Mouse (Mus musculus): Measurements from ENCODE around the gene Primpol. TPM values are rescaled to one million over a fixed set of nuclear protein-coding genes. Genes with fewer than 3 reads are reported as not detected.

The Primpol gene
- 0.88 and 0.92 TPM in 2 replicates for polyA plus RNA-seq (2012; rRNA removed)

GRCm38 (mm10) chr8:46616879-46617689 lies at the start of gene Primpol, which contains the start of gene Casp3:
Gene Primpol, minus strand, starts transcription at chr8:46617212.
Gene Casp3, plus strand, starts transcription at chr8:46617291.

GRCm38 (mm10) chr8:46551615-46552440 lies 65.2 kb downstream of the Primpol start, which contains the start of gene Cenpu:
Gene Cenpu, plus strand, starts transcription at chr8:46552028.

Other genes with a start within 250 kb of the Primpol start
- 10.3 and 13.6 TPM in 2 replicates for gene Acsl1, start 146.2 kb downstream of the Primpol start, polyA plus RNA-seq (2012; rRNA removed)
- gene Cenpu, start 65.2 kb downstream of the Primpol start, polyA plus RNA-seq (2012; rRNA removed): 0.91 and 3.5 TPM in 2 replicates
- 7.1 and 9.9 TPM in 2 replicates for gene Casp3, start 79 bp upstream of the Primpol start, polyA plus RNA-seq (2012; rRNA removed)
- gene Irf2, start 122.5 kb upstream of the Primpol start, polyA plus RNA-seq (2012; rRNA removed): 20.8 and 27.3 TPM in 2 replicates